Mouse (Mus musculus): ENCODE measurements around the gene Gm45618.

Gm45618 gene

DNA sequence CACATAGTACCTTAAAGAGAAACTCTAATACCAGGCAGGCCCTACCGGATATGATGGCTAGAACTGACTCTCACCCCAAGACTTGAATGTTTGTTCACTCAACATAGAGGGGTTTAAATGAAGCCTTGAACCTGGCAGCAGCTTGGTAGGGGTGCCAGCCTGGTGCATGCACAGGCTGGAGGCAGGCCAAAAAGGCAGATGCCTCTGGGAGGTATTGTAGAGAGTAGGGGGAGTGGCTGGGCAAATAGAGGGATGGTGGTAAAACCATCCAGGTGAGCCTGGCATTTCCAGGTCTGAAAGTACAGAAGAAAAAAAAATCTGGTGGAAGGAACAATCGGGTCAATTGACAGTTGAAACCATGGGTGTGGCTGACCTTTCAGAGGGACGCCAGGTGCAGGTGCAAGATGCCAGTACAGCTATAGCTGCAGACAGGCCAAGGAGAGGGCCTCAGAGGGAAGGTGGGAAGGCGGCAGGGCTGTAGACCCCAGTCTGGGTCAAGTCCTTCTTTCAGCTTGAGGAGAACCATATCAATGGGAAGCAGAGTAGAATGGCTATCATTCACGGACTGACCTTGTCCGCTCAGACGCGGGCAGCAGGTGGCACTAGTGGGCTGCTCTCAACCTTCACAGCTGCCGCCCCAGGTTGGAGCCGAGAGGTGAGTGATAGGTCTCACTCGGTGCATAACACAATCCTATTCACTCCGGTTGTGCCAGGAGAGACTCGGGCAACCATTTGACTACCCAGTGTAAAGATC lies 49.9 kb downstream of the Gm45618 start:
- no peak for DNase-seq (ENCODE audit: low read depth, low spot score)
